Mouse (Mus musculus): ENCODE measurements around the gene Tarbp2. TPM values are rescaled to one million over a fixed set of nuclear protein-coding genes. Genes with fewer than 3 reads are reported as not detected.

Tarbp2 gene
- total and polyA plus RNA-seq, 2 experiments from 2014 or later, result 91.1 to 97.2 TPM

- Histone ChIP-seq H3K9ac (replicated peaks; ENCODE audit: low read length) (no peak overlapping the region), H3K36me3 (ENCODE audit: insufficient read depth, low read length) (peaks cover 5% of the 10 kb centered on the region), H3K4me1 (ENCODE audit: insufficient read depth, low read length) (peaks cover 14% of the 10 kb centered on the region), H3K4me3 (ENCODE audit: low read length) (no peak overlapping the region), H3K27me3 (ENCODE audit: insufficient read depth, low read length) (no peaks in the 10 kb centered on the region), H3K9me3 (ENCODE audit: low read length) (no peaks in the 10 kb centered on the region), H3K27ac (no peak overlapping the region), H3K4me2 (ENCODE audit: low read depth, low read length) (no peak overlapping the region)
- TF ChIP-seq CTCF (IDR thresholded peaks at IDR 0.05; ENCODE audit: low read depth), result no peak
- ATAC-seq, result no peak
- 84% methylated on average over 4 of the region's 4 CpGs for WGBS
- DNase-seq (ENCODE audit: low spot score), result no peak
These were observed 2.4 kb downstream of the Tarbp2 start for GRCm38 (mm10) chr15:102520416-102520815.

DNA sequence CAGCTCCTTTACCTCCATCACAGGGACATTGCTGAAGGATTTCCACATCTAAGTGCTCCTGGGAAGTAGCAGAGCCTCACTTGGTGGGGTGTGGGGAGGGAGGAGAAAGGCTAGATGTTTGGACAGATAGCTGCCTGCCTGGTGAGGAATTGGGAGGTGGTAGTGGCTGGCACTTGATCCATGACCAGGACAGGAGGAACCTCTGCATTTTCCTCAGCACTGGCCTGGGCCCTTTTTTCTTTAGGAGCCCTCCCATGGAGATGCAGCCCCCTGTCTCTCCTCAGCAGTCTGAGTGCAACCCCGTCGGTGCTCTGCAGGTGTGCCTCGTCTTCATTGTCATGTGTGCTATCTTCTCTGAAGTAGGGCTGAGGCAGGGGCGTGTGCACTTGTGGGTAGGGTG lies 3.5 kb downstream of the Tarbp2 start:
- H3K36me3 ChIP-seq (ENCODE audit: insufficient read depth, low read length), result peaks cover 5% of the 10 kb centered on the region
- WGBS, result 91% methylated on average over 4 of the region's 4 CpGs
- no peak overlapping the region for H3K9ac ChIP-seq (replicated peaks; ENCODE audit: low read length)
- no peaks in the 10 kb centered on the region for H3K27me3 ChIP-seq (ENCODE audit: insufficient read depth, low read length)
- H3K4me2 ChIP-seq (ENCODE audit: low read depth, low read length), result no peak overlapping the region
- ATAC-seq (no peak), DNase-seq (ENCODE audit: low spot score) (no peak)
- no peaks in the 10 kb centered on the region for H3K9me3 ChIP-seq (ENCODE audit: low read length)
- H3K4me1 ChIP-seq (ENCODE audit: insufficient read depth, low read length), result peaks cover 8% of the 10 kb centered on the region; the same call in 1 of the 2 replicates
- no peak for TF ChIP-seq CTCF (IDR thresholded peaks at IDR 0.05; ENCODE audit: low read depth)
- no peak overlapping the region for H3K27ac ChIP-seq
- no peak overlapping the region for H3K4me3 ChIP-seq (ENCODE audit: low read length)

DNA sequence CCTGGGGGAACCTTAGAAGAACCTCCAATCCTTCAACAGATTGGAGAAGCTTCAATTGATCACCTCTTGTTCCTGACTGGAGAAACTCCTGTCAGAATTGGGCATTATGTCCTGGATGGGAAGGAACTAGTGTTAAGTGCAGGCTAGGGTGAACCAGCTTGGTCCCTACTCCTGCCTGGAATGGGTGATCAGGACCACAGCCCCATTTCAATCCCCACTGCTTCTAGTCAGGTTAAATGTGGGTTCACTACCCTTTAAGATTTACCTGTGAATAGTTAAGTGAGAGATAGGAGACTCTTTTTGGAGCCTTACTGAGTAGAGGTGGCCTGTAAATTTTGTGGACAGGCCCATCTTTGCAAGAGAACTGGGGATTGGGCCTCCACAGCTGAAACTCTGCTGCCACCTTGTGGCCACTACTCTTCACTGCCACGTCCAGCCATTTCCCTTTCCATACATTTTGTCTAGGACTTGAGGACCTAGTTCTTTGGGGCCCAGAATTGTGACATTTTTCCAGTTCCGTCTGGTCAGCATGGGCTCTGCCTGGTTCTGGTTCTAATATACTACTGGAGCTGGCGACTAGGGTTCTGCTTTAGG lies 7.0 kb downstream of the Tarbp2 start, which contains the start of gene Npff:
Gene Npff (minus strand): TSS at position 51 of the 594 bp plus-strand sequence.
- H3K36me3 ChIP-seq (ENCODE audit: insufficient read depth, low read length), result peaks cover 27% of the 10 kb centered on the region
- no peaks in the 10 kb centered on the region for H3K27me3 ChIP-seq (ENCODE audit: insufficient read depth, low read length)
- DNase-seq (ENCODE audit: low spot score), result peak; percentile 88
- no peak within 1 kb of the TSS for H3K4me2 ChIP-seq (ENCODE audit: low read depth, low read length)
- H3K9ac ChIP-seq (replicated peaks; ENCODE audit: low read length), result 0 out of 2 replicates have a peak within 1 kb of the TSS, but pooled peaks have one; percentile 18
- TF ChIP-seq CTCF (IDR thresholded peaks at IDR 0.05; ENCODE audit: low read depth), result peak; percentile 97
- H3K4me1 ChIP-seq (ENCODE audit: insufficient read depth, low read length), result no peaks in the 10 kb centered on the region
- ATAC-seq, result peak; percentile 70
- H3K27ac ChIP-seq, result peak within 1 kb of the TSS; percentile 38
- H3K9me3 ChIP-seq (ENCODE audit: low read length), result no peaks in the 10 kb centered on the region
- WGBS, result 7% methylated on average over 3 of the region's 3 CpGs
- no peak within 1 kb of the TSS for H3K4me3 ChIP-seq (ENCODE audit: low read length)

GRCm38 (mm10) chr15:102526111-102527002 lies 8.4 kb downstream of the Tarbp2 start:
- H3K36me3 ChIP-seq (ENCODE audit: insufficient read depth, low read length), result peaks cover 39% of the 10 kb centered on the region
- no peaks in the 10 kb centered on the region for H3K27me3 ChIP-seq (ENCODE audit: insufficient read depth, low read length)
- H3K9ac ChIP-seq (replicated peaks; ENCODE audit: low read length), result no peak overlapping the region
- 87% methylated on average over 6 of the region's 6 CpGs for WGBS
- no peaks in the 10 kb centered on the region for H3K4me1 ChIP-seq (ENCODE audit: insufficient read depth, low read length)
- no peak overlapping the region for H3K4me3 ChIP-seq (ENCODE audit: low read length)
- H3K27ac ChIP-seq, result no peak overlapping the region
- no peak overlapping the region for H3K4me2 ChIP-seq (ENCODE audit: low read depth, low read length)
- ATAC-seq (no peak), DNase-seq (ENCODE audit: low spot score) (no peak)
- no peak for TF ChIP-seq CTCF (IDR thresholded peaks at IDR 0.05; ENCODE audit: low read depth)
- H3K9me3 ChIP-seq (ENCODE audit: low read length), result no peaks in the 10 kb centered on the region

DNA sequence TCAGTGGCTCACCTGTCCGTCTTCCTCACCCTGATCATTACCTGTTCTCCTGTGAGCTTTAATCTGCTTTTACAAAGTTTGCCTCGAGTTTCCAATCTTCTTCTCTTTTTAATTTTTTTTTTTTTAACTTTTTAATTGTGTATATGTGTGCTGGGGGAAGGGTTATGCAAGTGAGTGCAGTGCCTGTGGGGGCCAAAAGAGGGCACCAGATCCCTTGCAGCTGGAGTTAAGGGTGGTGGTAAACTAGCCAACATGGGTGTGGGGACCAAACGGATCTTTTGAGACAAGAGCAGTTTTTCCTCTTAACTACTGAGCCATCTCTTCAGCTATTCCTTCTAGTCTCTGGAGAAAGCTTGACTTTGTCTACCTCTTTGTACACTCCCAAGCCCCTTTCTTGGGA lies 9.9 kb downstream of the Tarbp2 start:
- 81% methylated on average over 3 of the region's 3 CpGs for WGBS

GRCm38 (mm10) chr15:102528396-102528795 lies 10.4 kb downstream of the Tarbp2 start:
- DNase-seq (ENCODE audit: low spot score) (no peak), ATAC-seq (no peak)
- Histone ChIP-seq H3K27ac (no peak overlapping the region), H3K4me1 (ENCODE audit: insufficient read depth, low read length) (no peaks in the 10 kb centered on the region), H3K4me2 (ENCODE audit: low read depth, low read length) (no peak overlapping the region), H3K9ac (replicated peaks; ENCODE audit: low read length) (no peak overlapping the region), H3K4me3 (ENCODE audit: low read length) (no peak overlapping the region), H3K36me3 (ENCODE audit: insufficient read depth, low read length) (peaks cover 52% of the 10 kb centered on the region), H3K27me3 (ENCODE audit: insufficient read depth, low read length) (no peaks in the 10 kb centered on the region), H3K9me3 (ENCODE audit: low read length) (no peaks in the 10 kb centered on the region)
- no peak for TF ChIP-seq CTCF (IDR thresholded peaks at IDR 0.05; ENCODE audit: low read depth)
- WGBS, result 96% methylated on average over 1 of the region's 1 CpGs

More for the DNA sequence above, 9.9 kb downstream of the Tarbp2 start:
- H3K27ac ChIP-seq, result no peak overlapping the region
- H3K4me2 ChIP-seq (ENCODE audit: low read depth, low read length), result no peak overlapping the region
- no peak overlapping the region for H3K9ac ChIP-seq (replicated peaks; ENCODE audit: low read length)
- no peak overlapping the region for H3K4me3 ChIP-seq (ENCODE audit: low read length)
- H3K4me1 ChIP-seq (ENCODE audit: insufficient read depth, low read length), result no peaks in the 10 kb centered on the region
- H3K27me3 ChIP-seq (ENCODE audit: insufficient read depth, low read length), result no peaks in the 10 kb centered on the region
- TF ChIP-seq CTCF (IDR thresholded peaks at IDR 0.05; ENCODE audit: low read depth), result peak; percentile 53
- no peak for DNase-seq (ENCODE audit: low spot score)
- ATAC-seq, result no peak
- peaks cover 47% of the 10 kb centered on the region for H3K36me3 ChIP-seq (ENCODE audit: insufficient read depth, low read length)
- no peaks in the 10 kb centered on the region for H3K9me3 ChIP-seq (ENCODE audit: low read length)
